Mouse (Mus musculus) fat pad, adult 2 months (tissue): Measurements from ENCODE around the gene Gm37240.
A peak's percentile ranks its signal among the peaks of the same experiment; 100 is the strongest.
"Not testable (repeated sequence)": the region's sequence is repeated elsewhere in the genome, so short reads cannot be mapped to it uniquely, and the experiment has no call there.

Experiments used
- DNase-seq: peaks from one replicate; pipeline ENCODE4 v3.0.0-alpha.2; 2011; ENCODE audit warnings: low read depth, low spot score; ENCODE audit errors: extremely low read depth

Gm37240 gene

DNA sequence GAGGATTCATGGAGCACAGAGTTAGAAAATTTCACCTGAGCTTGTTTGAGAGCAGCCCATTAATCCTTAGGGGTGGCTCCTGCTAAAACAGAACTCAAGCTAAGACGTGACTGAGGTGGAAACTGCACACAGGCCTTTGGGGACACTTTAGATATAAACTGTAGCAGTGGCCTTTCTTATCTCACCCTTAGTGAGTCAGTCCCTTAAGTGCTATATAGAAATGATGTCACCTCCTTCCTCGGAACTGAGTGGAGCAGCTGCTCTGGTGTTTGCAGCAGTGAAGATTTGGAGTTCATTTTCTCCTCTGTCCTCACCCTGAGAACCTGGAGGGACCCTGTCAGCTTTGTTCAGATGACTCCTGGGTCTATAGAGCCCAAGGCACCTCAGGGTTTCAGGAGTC, 298.6 kb downstream of the Gm37240 start:
- no peak for DNase-seq

DNA sequence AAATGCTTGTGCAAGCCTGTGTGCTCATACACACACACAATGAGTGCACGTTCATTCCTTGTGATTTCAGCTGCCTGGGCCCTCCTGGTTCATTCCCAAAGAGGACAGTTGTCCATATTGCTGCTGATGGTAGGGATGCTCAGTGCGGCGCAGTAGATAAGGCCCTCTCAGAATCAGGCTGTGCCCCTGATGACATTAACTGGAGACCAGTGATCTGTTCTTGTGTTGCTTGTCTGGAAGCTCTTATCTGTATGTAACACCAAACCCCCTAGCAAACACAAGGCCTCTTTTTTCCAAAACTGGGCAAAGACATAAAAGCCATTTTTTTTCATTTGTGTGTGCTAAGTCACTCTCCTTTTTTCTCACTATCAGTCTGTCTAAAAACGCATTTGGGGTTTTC, 302.4 kb downstream of the Gm37240 start:
- DNase-seq: no peak

DNA sequence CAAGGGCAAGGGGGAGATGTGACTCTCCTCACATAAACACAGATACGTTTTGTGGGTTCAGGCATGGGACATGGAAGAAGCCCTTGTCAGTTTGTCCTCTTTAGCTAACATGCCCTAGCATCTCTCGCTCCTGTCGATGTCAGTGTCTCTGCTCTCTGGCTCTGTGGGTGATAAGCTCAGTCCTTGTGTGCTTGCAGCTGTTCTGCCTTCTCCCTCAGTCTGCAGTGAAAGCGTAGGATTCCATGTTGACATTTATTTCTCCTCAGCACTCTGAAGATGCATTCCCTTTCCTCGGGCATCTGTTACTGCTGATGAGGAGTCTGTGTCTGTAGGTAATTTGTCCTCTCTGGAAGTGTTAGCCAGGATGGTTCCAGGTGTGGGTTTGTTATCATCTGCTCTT, 304.1 kb downstream of the Gm37240 start:
- no peak for DNase-seq

DNA sequence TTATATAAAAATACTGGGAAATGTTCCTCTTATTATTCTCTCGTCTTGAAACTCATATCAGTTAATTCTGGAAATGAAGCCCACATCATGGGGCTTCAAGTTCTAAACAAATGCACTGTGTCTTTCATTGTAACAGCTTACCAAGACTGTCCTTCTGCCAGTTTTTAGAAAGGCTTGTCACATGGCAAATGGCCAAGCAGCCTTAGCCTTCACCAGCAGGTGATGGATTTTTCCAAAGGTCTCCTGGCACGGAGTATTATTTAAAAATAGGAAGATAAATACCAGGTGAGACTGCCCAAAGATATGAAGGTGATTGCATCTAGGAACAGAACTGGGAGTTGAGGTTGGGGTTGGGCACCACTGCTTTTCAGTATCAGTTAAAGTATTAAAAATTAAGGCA, 304.6 kb downstream of the Gm37240 start:
- no peak for DNase-seq

DNA sequence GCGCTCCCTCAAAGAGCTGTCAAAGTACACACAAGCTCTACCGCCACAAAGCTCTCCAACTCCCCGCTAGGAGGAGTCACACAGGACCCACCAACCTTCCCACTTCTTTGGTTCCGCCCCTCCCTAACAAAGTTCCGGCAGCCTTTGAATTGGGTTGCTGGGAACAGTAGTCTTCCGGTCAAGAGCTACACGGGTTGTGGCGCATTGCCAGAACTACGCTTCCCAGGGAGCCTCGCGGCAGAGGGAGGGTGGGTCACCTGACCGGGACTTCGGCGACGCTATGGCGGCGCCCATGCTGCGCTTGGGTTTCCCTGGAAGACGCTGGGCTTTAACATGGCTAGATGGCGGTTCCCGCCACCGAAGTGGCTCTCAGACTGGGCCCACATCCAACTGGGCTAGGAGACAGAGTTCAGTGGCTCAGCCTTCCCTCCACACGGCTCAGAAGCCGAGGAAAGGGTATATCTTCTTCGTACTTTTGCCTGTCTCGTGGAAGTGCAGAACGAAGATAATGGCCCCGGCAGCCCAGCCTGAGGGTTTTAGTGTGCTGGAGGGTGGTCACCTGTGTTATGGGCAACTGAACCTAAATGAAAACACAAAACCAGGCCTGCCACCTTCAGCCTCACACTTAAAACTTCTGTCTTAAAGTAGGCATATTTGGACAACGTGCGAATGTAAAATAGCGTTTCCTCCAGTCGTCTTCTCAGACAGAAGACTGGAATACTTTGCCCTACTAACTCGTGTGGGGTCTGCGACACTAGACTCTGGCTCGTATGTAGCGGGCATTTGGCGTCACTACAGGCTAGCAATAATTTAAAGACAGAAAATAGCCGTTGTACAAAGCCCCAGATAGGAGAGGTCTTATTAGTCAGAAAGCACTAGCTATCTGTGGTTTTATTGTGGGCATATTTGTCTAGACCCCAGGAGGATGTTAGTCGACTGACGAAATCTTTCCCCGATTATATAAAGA, 313.2 kb downstream of the Gm37240 start, which contains the start of gene Gatb:
TSS of gene Gatb (plus strand) at position 256 of the 967 bp plus-strand sequence.
- DNase-seq: peak; percentile 93

DNA sequence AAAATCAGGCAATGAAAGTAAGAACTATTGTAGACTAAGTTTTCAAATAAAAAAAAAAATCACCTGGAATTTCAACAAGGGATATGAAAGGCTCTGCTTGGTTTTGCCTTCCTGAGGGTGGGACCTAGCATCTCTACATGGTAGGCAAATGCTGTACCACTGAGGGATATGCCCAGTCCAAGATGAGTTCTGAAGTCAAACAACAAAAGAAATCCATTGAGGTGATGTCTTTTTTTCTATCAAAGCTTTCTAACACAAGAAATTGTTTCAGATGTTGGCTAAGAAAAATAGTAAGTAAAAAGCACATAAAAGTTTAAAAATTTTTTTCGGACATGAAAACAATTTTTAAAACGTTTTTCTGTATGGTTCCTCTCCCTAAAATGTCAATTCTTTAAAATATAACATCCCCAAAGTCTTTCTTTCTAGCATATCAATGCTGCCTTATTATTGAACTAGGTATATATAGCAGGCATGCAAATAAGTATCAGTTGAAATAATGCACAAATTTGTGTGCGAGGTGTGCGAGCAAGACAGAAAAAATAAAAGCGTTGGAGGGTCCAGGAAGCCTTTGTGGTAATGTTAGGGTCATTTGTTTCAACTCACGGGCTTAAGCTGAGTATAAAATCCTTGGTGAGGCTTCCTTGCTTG, 314.0 kb downstream of the Gm37240 start:
- no peak for DNase-seq

DNA sequence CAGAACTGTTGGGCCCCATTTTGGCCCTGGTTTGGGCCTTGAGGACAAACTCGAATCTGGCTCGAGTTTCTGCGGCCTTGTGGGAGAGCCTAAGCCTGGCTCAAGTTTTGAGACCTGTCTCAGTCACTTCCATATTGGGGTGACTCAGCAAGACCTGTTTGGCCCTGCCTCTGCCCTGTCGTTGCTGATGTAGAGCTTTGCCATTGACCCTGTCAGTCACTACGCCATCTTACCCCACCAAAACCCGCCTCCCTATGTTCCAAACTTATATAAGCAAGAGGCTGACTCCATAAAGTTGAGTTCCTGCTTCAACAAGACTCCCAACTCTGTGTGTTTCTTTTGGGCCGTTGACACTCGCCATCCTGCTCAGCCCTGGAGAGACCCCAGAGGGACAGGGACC, 314.8 kb downstream of the Gm37240 start:
- DNase-seq: not testable (repeated sequence)

DNA sequence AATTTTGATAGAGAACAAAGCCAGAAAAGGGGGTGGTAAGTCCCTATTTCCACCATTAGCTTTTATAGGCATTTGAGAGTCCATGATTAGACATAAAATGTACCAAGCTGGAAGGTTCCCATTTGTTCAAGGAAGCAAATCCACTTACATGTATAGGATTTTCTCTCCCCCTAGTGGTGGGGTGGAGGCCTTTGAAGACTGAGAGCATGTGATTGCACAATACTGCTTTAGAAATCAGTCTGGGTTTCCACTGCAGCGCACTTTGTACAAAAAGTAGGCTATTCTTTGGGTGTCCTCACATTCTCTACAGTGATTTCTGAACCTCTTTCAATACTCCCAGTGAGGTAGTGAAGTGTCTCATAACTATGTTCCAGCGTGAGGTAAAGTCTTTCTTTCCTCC, 316.0 kb downstream of the Gm37240 start:
- no peak for DNase-seq

DNA sequence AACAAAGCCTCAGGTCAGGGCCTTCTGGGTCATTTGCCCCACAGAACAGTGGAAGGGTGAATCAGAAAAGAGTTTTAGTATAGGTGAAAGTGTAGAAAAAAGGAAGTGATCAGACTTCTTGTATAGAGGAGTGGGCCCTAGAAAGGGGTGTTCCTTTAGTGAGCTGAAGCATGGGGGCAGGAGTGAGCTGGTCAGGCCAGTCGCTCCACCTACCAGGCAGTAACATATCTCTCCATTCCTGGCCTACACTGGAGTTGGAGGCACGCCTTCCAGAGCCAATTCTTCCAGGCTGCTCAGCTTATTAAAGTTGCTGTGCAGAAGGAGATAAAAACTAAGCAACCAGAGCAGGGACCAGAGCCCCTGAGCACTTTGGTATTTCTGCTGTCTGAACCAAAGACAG, 322.7 kb downstream of the Gm37240 start:
- DNase-seq: no peak

DNA sequence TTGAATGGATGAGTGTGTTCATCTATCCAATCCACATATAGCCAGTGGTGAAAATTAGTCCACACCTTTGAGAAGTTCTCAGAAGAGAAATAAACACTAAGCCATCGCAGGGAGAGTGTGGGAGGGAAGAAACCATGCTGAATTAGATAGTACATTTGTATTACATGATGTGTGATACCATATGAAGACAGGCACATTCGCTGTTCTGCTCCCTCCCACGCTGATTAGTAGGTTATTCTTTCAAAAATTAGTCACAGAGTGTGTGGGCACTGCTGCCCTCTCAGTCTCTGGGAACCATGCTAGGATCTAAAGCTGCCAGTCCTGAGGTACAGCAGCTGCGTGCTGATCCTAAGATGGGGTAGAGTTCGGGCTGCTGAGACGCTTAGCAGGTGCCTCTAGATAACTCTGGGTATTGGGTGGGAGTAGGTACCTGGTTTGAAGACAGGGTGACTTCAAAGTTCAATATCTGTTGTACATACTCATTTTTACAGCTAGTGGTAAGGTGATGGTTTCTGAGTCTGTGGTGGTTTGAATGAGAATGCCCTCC, 333.5 kb downstream of the Gm37240 start:
- no peak for DNase-seq

DNA sequence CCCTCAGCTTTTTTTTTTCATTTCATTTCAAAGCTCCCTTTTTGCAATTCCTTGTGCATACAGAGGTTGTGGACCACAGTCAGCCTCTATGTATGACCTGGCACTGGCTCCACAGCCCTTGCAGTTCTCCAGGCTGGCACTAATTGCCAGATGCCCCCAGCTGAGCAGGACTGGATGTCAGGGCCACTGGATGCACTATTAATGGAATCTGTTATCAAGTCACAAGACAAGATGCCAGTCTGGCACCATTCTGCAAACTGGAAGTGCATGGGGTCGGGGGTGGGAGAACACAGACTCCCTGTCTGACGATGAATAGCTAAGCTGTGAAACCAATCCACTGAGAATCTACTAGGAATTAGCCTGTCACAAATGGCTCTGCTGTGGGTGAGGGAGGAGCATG, 336.0 kb downstream of the Gm37240 start:
- DNase-seq: no peak

DNA sequence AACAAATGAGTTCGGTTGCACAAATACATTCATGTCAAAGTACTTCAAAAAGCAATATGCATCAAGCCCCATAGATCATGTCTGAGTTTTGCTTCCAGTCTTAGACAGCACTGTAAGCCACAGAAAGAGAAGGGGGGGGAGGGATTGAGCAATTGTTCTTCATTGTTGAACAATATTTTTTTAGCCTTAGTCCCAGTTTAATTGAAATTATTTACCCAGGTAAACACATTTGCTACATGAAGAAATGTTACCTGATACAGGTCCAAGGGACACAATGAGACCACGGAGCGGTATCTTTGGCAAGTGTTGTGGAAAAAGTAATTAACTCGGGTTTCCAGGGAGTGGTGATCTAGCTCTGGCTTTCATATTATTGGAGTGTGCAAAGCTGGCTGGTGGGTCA, 337.0 kb downstream of the Gm37240 start:
- peak; percentile 57 for DNase-seq

DNA sequence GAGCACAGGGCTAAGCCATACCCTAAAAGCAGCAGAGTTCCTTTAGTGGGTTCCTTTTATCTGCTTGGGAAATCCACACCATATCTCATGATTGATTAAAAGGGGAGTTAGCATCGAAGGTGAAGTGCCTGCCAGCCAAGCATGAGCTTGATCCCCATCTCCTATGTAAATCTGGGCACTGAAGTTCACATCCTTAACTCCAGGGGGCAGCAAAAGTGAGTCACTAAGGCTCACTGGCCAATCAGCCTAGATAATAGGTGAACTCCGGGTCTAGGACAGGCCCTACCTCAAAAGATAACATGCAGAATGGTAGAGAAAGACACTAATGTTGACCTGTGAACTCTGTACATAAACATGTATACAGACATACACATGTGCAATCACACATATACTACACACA, 343.7 kb downstream of the Gm37240 start:
- DNase-seq: no peak

DNA sequence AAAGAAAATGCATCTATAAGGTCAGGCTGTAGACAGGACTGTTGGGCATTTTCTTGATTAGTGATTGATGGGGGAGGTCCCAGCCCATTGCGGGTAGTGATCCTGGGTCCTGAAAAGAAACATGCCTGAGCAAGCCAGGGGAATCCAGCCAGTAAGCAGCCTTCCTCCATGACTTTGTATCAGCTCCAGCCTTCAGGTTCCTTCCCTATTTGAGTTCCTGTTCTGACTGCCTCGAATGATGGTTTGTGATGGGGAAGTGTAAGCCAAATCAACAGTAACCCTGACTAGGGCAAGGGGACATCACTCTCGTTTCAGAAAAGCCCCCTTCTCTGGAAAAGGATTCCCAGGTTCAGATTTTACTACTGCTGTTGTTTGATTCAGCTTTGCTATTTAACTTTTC, 344.6 kb downstream of the Gm37240 start:
- DNase-seq: no peak

DNA sequence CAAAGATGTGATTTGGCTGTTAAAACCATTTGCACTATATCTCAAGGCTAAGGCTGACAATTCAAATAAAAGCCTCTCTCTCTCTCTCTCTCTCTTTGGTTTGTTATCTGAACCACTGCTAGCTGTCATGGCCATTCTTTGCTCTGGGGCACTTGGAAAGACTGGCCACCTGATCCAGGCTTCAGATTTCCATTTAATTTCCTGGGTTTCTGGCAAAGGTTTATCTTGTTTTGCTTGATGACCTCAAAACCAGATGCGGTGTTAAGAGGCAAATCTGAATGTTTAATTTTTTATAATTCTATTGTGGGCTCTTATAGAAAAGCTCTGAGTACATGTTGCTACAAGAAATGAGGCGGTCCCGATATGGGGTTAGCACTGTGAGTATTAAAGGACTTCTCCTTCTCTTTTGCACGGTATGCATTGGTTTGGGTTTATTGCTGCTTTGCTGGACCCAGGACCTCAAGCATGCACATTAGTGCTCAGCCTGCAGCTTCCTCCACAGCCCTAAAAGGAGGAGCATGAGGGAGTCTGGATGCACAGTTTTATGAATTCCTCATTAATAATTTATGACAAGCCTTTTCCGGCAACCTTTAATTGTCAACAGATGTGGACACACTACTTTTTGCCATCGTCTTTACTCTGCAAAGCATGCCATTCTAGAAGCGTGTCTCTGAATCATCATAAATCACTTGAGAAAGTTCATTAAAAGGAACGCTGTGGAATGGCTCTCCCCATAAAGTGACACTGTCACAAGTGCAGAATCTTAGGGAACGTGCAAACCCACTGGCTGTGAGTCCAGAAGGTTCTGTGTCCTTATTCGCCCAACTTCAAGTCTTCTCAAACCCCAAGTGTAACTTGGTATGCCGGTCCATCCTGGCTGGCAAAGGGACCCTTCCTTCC, 351.4 kb downstream of the Gm37240 start:
- no peak for DNase-seq

DNA sequence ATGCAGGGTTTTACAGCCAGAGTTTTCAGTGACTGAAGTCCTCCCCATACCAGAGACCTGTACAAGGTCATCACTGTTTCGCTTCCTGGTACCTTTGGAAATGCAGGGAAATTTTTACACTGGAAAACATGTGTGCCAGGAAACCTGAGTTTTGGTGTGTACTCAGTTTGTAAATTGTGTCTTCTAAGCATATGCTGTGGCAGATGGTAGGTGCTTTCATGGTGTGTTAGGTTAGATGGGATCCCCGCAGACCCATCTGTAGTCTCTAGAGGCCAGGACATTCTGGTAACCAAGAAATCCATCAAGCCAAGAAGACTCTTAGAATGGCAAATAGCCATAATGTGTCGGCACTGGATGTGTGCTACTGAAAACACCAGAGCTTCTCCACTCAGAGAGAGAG, 352.3 kb downstream of the Gm37240 start:
- no peak for DNase-seq

DNA sequence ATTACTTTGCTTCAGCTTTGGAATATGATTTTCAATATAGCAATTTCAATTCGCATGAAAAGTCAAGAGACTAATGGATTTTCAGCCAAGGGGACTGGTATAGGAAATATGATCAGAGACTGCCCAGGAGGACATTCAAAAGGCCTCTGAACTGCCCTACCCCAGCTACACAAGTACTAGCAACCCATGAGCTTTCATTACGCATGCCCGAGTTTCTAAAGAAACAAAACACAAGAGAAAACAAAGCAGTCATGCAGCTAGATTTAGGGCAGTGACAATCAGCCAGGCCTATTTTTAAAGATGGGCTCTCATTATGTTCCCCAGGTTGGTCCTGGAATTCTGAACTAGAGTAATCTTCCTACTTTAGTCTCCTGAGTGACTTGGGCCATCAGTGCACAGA, 354.9 kb downstream of the Gm37240 start:
- no peak for DNase-seq

DNA sequence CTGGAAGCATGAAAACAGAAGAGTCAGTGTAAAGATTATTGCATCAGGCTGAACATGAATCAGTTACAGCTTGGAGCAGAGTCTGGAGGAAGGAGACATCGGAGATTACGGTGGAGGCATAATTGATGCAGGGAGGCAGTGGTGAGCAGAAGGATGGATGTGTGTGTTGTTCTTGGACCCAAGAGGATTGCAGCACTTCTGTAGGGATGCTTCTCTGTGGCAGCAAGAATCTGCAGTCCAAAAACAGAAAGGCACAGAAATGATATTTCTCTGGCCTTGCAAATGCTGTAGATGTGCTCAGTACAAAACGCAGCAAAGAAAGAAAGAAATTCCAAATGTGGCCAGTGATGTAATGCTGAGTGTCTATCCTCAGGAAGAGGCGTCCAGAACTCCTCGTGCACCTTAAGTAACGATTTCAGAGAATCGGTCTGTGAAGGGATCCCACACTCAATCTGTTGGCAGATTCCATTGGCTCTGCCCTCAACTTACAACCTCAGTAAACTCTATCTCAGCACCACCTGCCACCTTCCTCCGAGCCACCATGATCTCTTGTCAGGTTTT, 356.6 kb downstream of the Gm37240 start:
- no peak for DNase-seq

DNA sequence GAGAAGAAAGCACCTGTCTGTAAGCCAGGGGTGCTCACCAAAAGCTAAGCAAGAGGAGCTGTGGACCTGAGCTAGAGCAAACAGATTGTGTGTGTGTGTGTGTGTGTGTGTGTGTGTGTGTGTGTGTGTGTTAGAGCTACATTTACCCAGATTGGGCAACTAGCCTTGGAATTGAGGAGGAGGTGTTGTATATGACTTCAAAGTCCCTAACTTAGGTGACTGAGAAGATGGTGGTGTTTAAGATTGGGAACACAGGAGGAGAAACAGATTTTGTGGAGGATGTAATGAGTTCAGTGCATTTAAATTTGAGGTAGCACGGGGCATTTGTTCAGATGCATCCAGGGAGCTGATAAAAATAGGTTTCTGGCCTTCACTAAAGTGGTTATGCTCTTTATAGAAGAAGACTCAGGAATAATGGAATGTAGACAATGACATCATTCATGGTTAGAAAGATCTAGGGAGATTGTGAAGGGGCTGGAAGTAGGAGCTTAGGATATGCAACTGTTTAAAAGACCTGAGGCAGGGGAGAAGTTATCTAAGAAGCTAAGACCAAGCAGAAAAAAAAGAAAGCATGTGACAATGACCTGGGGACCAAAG, 365.9 kb downstream of the Gm37240 start:
- DNase-seq: no peak

DNA sequence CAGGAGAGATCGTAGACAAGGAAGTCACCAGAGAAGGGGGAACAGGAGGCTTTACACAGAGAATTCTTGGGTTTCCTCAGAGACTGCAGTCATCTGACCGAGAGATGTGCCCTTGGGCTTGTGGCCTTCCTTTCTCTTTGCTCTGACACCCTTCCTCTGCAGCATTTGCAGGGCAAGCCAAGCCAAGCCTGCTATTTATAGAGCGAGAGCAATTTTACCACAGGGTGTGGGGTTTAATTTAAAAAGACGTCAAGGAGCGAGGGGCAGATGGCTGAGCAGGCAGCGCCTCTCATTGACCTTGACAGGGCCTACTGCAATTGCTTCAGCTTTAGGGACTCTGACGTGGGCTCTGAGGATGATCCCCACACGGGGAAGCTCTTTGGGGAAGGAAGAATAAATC, 368.6 kb downstream of the Gm37240 start:
- DNase-seq: no peak
